Mouse (Mus musculus) midbrain, embryonic 12.5 days (tissue): ENCODE results near the gene Colec11. TPM values are rescaled to one million over a fixed set of nuclear protein-coding genes. Genes with fewer than 3 reads are reported as not detected.

Source experiments
- ATAC-seq: fragments of 200-750 bp; cut with Nextera tagmentation; 2 replicates; pipeline ENCODE4 v1.8.0; 2017; ENCODE audit warnings: low read depth, moderate TSS enrichment, moderate library complexity; ENCODE audit not compliant: low FRiP score
- H3K27ac ChIP-seq: fragments of 300-500 bp; sonication (generic); replicated peaks from 2 replicates; pipeline ENCODE4 v1.5.1; 2016; ENCODE audit warnings: mild to moderate bottlenecking
- H3K27me3 ChIP-seq: fragments of 300-500 bp; sonication (generic); 2 replicates; pipeline ENCODE4 v1.6.1; 2016; ENCODE audit warnings: mild to moderate bottlenecking
- H3K36me3 ChIP-seq: fragments of 300-500 bp; sonication (generic); 2 replicates; pipeline ENCODE4 v1.6.1; 2016
- H3K4me1 ChIP-seq: fragments of 300-500 bp; sonication (generic); 2 replicates; pipeline ENCODE4 v1.6.1; 2016
- H3K4me2 ChIP-seq: fragments of 300-500 bp; sonication (generic); replicated peaks from 2 replicates; pipeline ENCODE4 v1.6.1; 2016; ENCODE audit warnings: mild to moderate bottlenecking, moderate library complexity
- H3K4me3 ChIP-seq: fragments of 300-500 bp; sonication (generic); 2 replicates; pipeline ENCODE4 v1.5.1; 2016; ENCODE audit warnings: mild to moderate bottlenecking
- H3K9ac ChIP-seq: fragments of 300-500 bp; sonication (generic); replicated peaks from 2 replicates; pipeline ENCODE4 v1.6.1; 2016; ENCODE audit warnings: mild to moderate bottlenecking, moderate library complexity
- H3K9me3 ChIP-seq: fragments of 300-500 bp; sonication (generic); 2 replicates; pipeline ENCODE4 v1.6.1; 2016; ENCODE audit warnings: mild to moderate bottlenecking
- WGBS: fragments of 180-500 bp; shearing (Covaris S2); methylation state at CpG from one replicate; pipeline ENCODE4 v1.1.7; 2016; 5-methylcytosine and 5-hydroxymethylcytosine counted together
- polyA plus RNA-seq: library from polyadenylated mRNA; unstranded; fragments of >200 nt; fragmentation: Nextera tagmentation; extraction: Ambion mirVana; gene quantifications from 2 replicates; pipeline ENCODE4 v1.2.1, GENCODE M21; 2016

The Colec11 gene
- polyA plus RNA-seq, 1 experiment from 2014 or later: 0.17 TPM

- Histone ChIP-seq H3K4me3 (no peak within 1 kb of the TSS), H3K27ac (no peak within 1 kb of the TSS), H3K9me3 (no peaks in the 10 kb centered on the region), H3K4me1 (no peaks in the 10 kb centered on the region), H3K27me3 (0 out of 2 replicates have a peak, but pooled peaks cover 9% of the 10 kb centered on the region), H3K4me2 (peak within 1 kb of the TSS; percentile 9; the same call in 1 of the 2 replicates), H3K9ac (no peak within 1 kb of the TSS), H3K36me3 (no peaks in the 10 kb centered on the region)
- WGBS: 74% methylated on average over 15 of the region's 15 CpGs
- no peak for ATAC-seq
Observed at GRCm38 (mm10) chr12:28552299-28552698, 70.9 kb downstream of the Colec11 start, which contains the start of gene Dcdc2c. Gene Dcdc2c (minus strand): TSS chr12:28552399.

GRCm38 (mm10) chr12:28551775-28552174 lies 71.4 kb downstream of the Colec11 start:
- H3K4me2 ChIP-seq: peak overlapping the region; percentile 9; the same call in 1 of the 2 replicates
- no peak overlapping the region for H3K9ac ChIP-seq
- ATAC-seq: no peak
- no peak overlapping the region for H3K4me3 ChIP-seq
- no peaks in the 10 kb centered on the region for H3K4me1 ChIP-seq
- H3K27ac ChIP-seq: no peak overlapping the region
- H3K27me3 ChIP-seq: 0 out of 2 replicates have a peak, but pooled peaks cover 9% of the 10 kb centered on the region
- H3K9me3 ChIP-seq: no peaks in the 10 kb centered on the region
- 73% methylated on average over 18 of the region's 18 CpGs for WGBS
- no peaks in the 10 kb centered on the region for H3K36me3 ChIP-seq

- Histone ChIP-seq H3K27me3 (0 out of 2 replicates have a peak, but pooled peaks cover 9% of the 10 kb centered on the region), H3K9ac (no peak overlapping the region), H3K4me1 (no peaks in the 10 kb centered on the region), H3K9me3 (no peaks in the 10 kb centered on the region), H3K4me3 (no peak overlapping the region), H3K4me2 (no peak overlapping the region), H3K27ac (no peak overlapping the region), H3K36me3 (no peaks in the 10 kb centered on the region)
- ATAC-seq: no peak
- WGBS: 73% methylated on average over 4 of the region's 4 CpGs
Observed at GRCm38 (mm10) chr12:28548887-28549286, 74.3 kb downstream of the Colec11 start.

Other genes with a start within 250 kb of the Colec11 start
- 0.20 TPM in 1 of 2 replicates, not detected in the other for gene Dcdc2c, start 71.0 kb downstream of the Colec11 start, polyA plus RNA-seq
- gene Allc, start 40.9 kb downstream of the Colec11 start, polyA plus RNA-seq: not detected in 2 replicates
- gene Rps7, start 12.6 kb upstream of the Colec11 start, polyA plus RNA-seq: 607 and 611 TPM in 2 replicates
- gene Rnaseh1, start 26.2 kb upstream of the Colec11 start, polyA plus RNA-seq: 29.4 and 31.1 TPM in 2 replicates
- gene Adi1, start 51.9 kb upstream of the Colec11 start, polyA plus RNA-seq: 36.5 and 37.8 TPM in 2 replicates
- gene Trappc12, start 127.1 kb upstream of the Colec11 start, polyA plus RNA-seq: 42.1 and 45.8 TPM in 2 replicates
- gene Eipr1, start 128.4 kb upstream of the Colec11 start, polyA plus RNA-seq: 53.6 and 55.0 TPM in 2 replicates